Mouse (Mus musculus): ENCODE measurements around the gene Ggta1.

GRCm38 (mm10) chr2:35477321-35477720 is 14.3 kb upstream of the Ggta1 start:
- no peak for TF ChIP-seq ZNF384 (IDR thresholded peaks at IDR 0.05; ENCODE audit: low read depth, low read length)
- TF ChIP-seq HCFC1 (IDR thresholded peaks at IDR 0.05; ENCODE audit: borderline replicate concordance, insufficient read depth, low read length): no peak
- TF ChIP-seq MAFK (IDR thresholded peaks at IDR 0.05; ENCODE audit: insufficient read depth, low read depth, low read length): no peak
- TF ChIP-seq ZC3H11A (IDR thresholded peaks at IDR 0.05; ENCODE audit: borderline replicate concordance, low read depth, low read length): no peak

All from ES-E14 (cell line).